8 mouse cellular contexts compared by ENCODE assay signal in genomic region chr17:46751794-46752556, GRCm38 (mm10). TPM values are rescaled to one million over a fixed set of nuclear protein-coding genes. Genes with fewer than 3 reads are reported as not detected.
DNase-seq lines count a peak whose midpoint lies in the region; ATAC-seq and TF ChIP-seq lines count a peak whose summit lies in the region.

Cnpy3 (minus strand) TSS chr17:46752214.

- H3K27me3 ChIP-seq in hindbrain, postnatal 0 days (ENCODE audit: insufficient read depth, low read length): no peaks in the 10 kb centered on the region

- H3K4me2 ChIP-seq in hindbrain, postnatal 0 days (ENCODE audit: low read depth, low read length): peak within 1 kb of the TSS; percentile 67

- H3K4me1 ChIP-seq in hindbrain, postnatal 0 days (ENCODE audit: insufficient read depth, low read length): peaks cover 7% of the 10 kb centered on the region; the same call in 1 of the 2 replicates

- peak within 1 kb of the TSS; percentile 90 for H3K9ac ChIP-seq in hindbrain, postnatal 0 days (replicated peaks; ENCODE audit: low read length)

- no peaks in the 10 kb centered on the region for H3K36me3 ChIP-seq in hindbrain, postnatal 0 days (ENCODE audit: insufficient read depth, low read length)

- ATAC-seq in hindbrain, postnatal 0 days: peak; percentile 99
- ATAC-seq in megakaryocyte, adult 5-6 weeks (ENCODE audit: poor library complexity, severe bottlenecking): peak; percentile 93

- intact Hi-C loops in gastrocnemius, adult 2 months (cut with DNase I): loop anchor here (5.0 kb wide), 1 partner anchor 70 kb away; the partner anchor contains the start of gene Klhdc3
- intact Hi-C loops in left cerebral cortex, adult 2 months (cut with DNase I): loop anchor here (2.0 kb wide), 1 partner anchor 21 kb away; the partner anchor contains the start of gene 2310039H08Rik

- H3K4me3 ChIP-seq in gastrocnemius, adult 2 months: peak within 1 kb of the TSS; percentile 87
- peak within 1 kb of the TSS; percentile 82 for H3K4me3 ChIP-seq in hindbrain, postnatal 0 days (ENCODE audit: low read length)
- peak within 1 kb of the TSS; percentile 79 for H3K4me3 ChIP-seq in left cerebral cortex, adult 2 months

- DNase-seq in WW6 (ENCODE audit: low read depth, low spot score): peak; percentile 98
- DNase-seq in cerebellum, postnatal 4 days (ENCODE audit: low spot score in 2 of 2): peak; percentile 95 to 98
- DNase-seq in gastrocnemius, adult 2 months: peak; percentile 99
- peak; percentile 99 for DNase-seq in hindbrain, postnatal 0 days (ENCODE audit: low spot score)
- peak; percentile 94 to 98 for DNase-seq in left cerebral cortex, adult 2 months (ENCODE audit: extremely low spot score in 1 of 2, low spot score in 2 of 2)
- peak; percentile 97 to 98 for DNase-seq in right cerebral cortex, adult 2 months (ENCODE audit: low spot score in 2 of 2)
- peak; percentile 98 for DNase-seq in urinary bladder, postnatal 14 days (ENCODE audit: low spot score)

- TF ChIP-seq CTCF in gastrocnemius, adult 2 months (IDR thresholded peaks at IDR 0.05): no peak
- TF ChIP-seq CTCF in hindbrain, postnatal 0 days (IDR thresholded peaks at IDR 0.05; ENCODE audit: low read depth): no peak; the same call in 1 of the 2 replicates
- TF ChIP-seq CTCF in left cerebral cortex, adult 2 months (IDR thresholded peaks at IDR 0.05): no peak

- WGBS in hindbrain, postnatal 0 days: under 1% methylated on average over 58 of the region's 58 CpGs

- no peaks in the 10 kb centered on the region for H3K9me3 ChIP-seq in hindbrain, postnatal 0 days (ENCODE audit: low read length)

- H3K27ac ChIP-seq in gastrocnemius, adult 2 months: peak within 1 kb of the TSS; percentile 91
- peak within 1 kb of the TSS; percentile 95 for H3K27ac ChIP-seq in hindbrain, postnatal 0 days
- peak within 1 kb of the TSS; percentile 86 for H3K27ac ChIP-seq in left cerebral cortex, adult 2 months

RNA-seq across cellular contexts. Expression of gene Cnpy3, which starts in this region (rescaled TPM):
- 1 to 10 TPM; 8.3 to 9.3 TPM for total RNA-seq in gastrocnemius, adult 2 months (2021)
- 79.1 and 88.9 TPM in 2 replicates for total RNA-seq in hindbrain, postnatal 0 days (2014; rRNA removed)
- 70.9 and 72.4 TPM in 2 replicates for polyA plus RNA-seq in hindbrain, postnatal 0 days (2015; fragmentation: Nextera tagmentation; extraction: Ambion mirVana)
- total RNA-seq in left cerebral cortex, adult 2 months (2021): 10 to 100 TPM; 65.1 to 68.1 TPM
- total RNA-seq in megakaryocyte, adult 5-6 weeks (2015): 35.6 and 39.6 TPM in 2 replicates
- 109 and 112 TPM in 2 replicates for total RNA-seq in megakaryocyte, adult 5-6 weeks (2017)

Comparison
In these comparisons a context has a peak if more than half of its experiments do, and no peak if none do; other contexts are left out.
1. Peak in every context shown above with its lines: DNase-seq, ATAC-seq, H3K4me3 ChIP-seq and H3K27ac ChIP-seq.